Mouse (Mus musculus): ENCODE measurements around the gene Naaladl1. TPM values are rescaled to one million over a fixed set of nuclear protein-coding genes. Genes with fewer than 3 reads are reported as not detected.

Naaladl1 gene
- polyA plus RNA-seq, 1 experiment from 2014 or later: not detected

- H3K36me3 ChIP-seq (ENCODE audit: insufficient read depth, low read length): no peaks in the 10 kb centered on the region
- H3K4me2 ChIP-seq (replicated peaks; ENCODE audit: low read depth, low read length): peak overlapping the region; percentile 98
- TF ChIP-seq EP300 (IDR thresholded peaks at IDR 0.05) (no peak), CTCF (IDR thresholded peaks at IDR 0.05) (no peak)
- H3K9me3 ChIP-seq (ENCODE audit: low read length): no peaks in the 10 kb centered on the region
- H3K27me3 ChIP-seq (replicated peaks; ENCODE audit: insufficient read depth, low read length): no peaks in the 10 kb centered on the region
- DNase-seq (ENCODE audit: low spot score) (no peak), ATAC-seq (no peak)
- WGBS: 4% methylated on average over 32 of the region's 32 CpGs
- peak overlapping the region; percentile 58 for H3K9ac ChIP-seq (replicated peaks; ENCODE audit: low read depth)
- peak overlapping the region; percentile 92 for H3K27ac ChIP-seq (ENCODE audit: low read length)
- H3K4me1 ChIP-seq (ENCODE audit: insufficient read depth, low read depth, low read length): no peaks in the 10 kb centered on the region
- peak overlapping the region; percentile 75 for H3K4me3 ChIP-seq (ENCODE audit: low read depth, low read length)
Measured at GRCm38 (mm10) chr19:6117346-6117985, 11.9 kb downstream of the Naaladl1 start.

- ATAC-seq: peak; percentile 92
- H3K27me3 ChIP-seq (replicated peaks; ENCODE audit: insufficient read depth, low read length): no peaks in the 10 kb centered on the region
- DNase-seq (ENCODE audit: low spot score): peak; percentile 96
- under 1% methylated on average over 69 of the region's 77 CpGs for WGBS
- H3K4me3 ChIP-seq (ENCODE audit: low read depth, low read length): peak within 1 kb of the TSS; percentile 75
- no peaks in the 10 kb centered on the region for H3K9me3 ChIP-seq (ENCODE audit: low read length)
- no peaks in the 10 kb centered on the region for H3K4me1 ChIP-seq (ENCODE audit: insufficient read depth, low read depth, low read length)
- peak within 1 kb of the TSS; percentile 58 for H3K9ac ChIP-seq (replicated peaks; ENCODE audit: low read depth)
- TF ChIP-seq CTCF (IDR thresholded peaks at IDR 0.05) (peak; percentile 27), EP300 (IDR thresholded peaks at IDR 0.05) (peak; percentile 51; the same call in 1 of the 2 replicates)
- H3K27ac ChIP-seq (ENCODE audit: low read length): peak within 1 kb of the TSS; percentile 92
- H3K36me3 ChIP-seq (ENCODE audit: insufficient read depth, low read length): no peaks in the 10 kb centered on the region
- H3K4me2 ChIP-seq (replicated peaks; ENCODE audit: low read depth, low read length): peak within 1 kb of the TSS; percentile 98
Measured at GRCm38 (mm10) chr19:6117986-6118676, 12.5 kb downstream of the Naaladl1 start, which contains the start of gene Sac3d1. TSS of gene Sac3d1 (minus strand) at chr19:6118650.

- no peaks in the 10 kb centered on the region for H3K36me3 ChIP-seq (ENCODE audit: insufficient read depth, low read length)
- peak overlapping the region; percentile 92 for H3K27ac ChIP-seq (ENCODE audit: low read length)
- peak overlapping the region; percentile 75 for H3K4me3 ChIP-seq (ENCODE audit: low read depth, low read length)
- TF ChIP-seq CTCF (IDR thresholded peaks at IDR 0.05) (no peak), EP300 (IDR thresholded peaks at IDR 0.05) (0 out of 2 replicates have a peak, but pooled peaks have one; percentile 24)
- no peaks in the 10 kb centered on the region for H3K9me3 ChIP-seq (ENCODE audit: low read length)
- 1% methylated on average over 8 of the region's 8 CpGs for WGBS
- no peak overlapping the region for H3K9ac ChIP-seq (replicated peaks; ENCODE audit: low read depth)
- peak overlapping the region; percentile 98 for H3K4me2 ChIP-seq (replicated peaks; ENCODE audit: low read depth, low read length)
- ATAC-seq: peak; percentile 23; the same call in 1 of the 2 replicates
- no peaks in the 10 kb centered on the region for H3K4me1 ChIP-seq (ENCODE audit: insufficient read depth, low read depth, low read length)
- H3K27me3 ChIP-seq (replicated peaks; ENCODE audit: insufficient read depth, low read length): no peaks in the 10 kb centered on the region
- DNase-seq (ENCODE audit: low spot score): no peak
Measured at GRCm38 (mm10) chr19:6118677-6119185, 13.1 kb downstream of the Naaladl1 start.

GRCm38 (mm10) chr19:6121761-6122160 lies 16.2 kb downstream of the Naaladl1 start:
- no peak overlapping the region for H3K4me3 ChIP-seq (ENCODE audit: low read depth, low read length)
- no peaks in the 10 kb centered on the region for H3K27me3 ChIP-seq (replicated peaks; ENCODE audit: insufficient read depth, low read length)
- H3K4me1 ChIP-seq (ENCODE audit: insufficient read depth, low read depth, low read length): no peaks in the 10 kb centered on the region
- H3K9ac ChIP-seq (replicated peaks; ENCODE audit: low read depth): no peak overlapping the region
- TF ChIP-seq EP300 (IDR thresholded peaks at IDR 0.05): no peak
- TF ChIP-seq CTCF (IDR thresholded peaks at IDR 0.05): no peak
- H3K36me3 ChIP-seq (ENCODE audit: insufficient read depth, low read length): no peaks in the 10 kb centered on the region
- DNase-seq (ENCODE audit: low spot score) (no peak), ATAC-seq (no peak)
- 32% methylated on average over 19 of the region's 19 CpGs for WGBS
- no peaks in the 10 kb centered on the region for H3K9me3 ChIP-seq (ENCODE audit: low read length)
- H3K4me2 ChIP-seq (replicated peaks; ENCODE audit: low read depth, low read length): no peak overlapping the region
- no peak overlapping the region for H3K27ac ChIP-seq (ENCODE audit: low read length)

GRCm38 (mm10) chr19:6123330-6123729 lies 17.7 kb downstream of the Naaladl1 start:
- TF ChIP-seq CTCF (IDR thresholded peaks at IDR 0.05) (no peak), EP300 (IDR thresholded peaks at IDR 0.05) (no peak)
- no peaks in the 10 kb centered on the region for H3K4me1 ChIP-seq (ENCODE audit: insufficient read depth, low read depth, low read length)
- no peak for ATAC-seq
- no peak overlapping the region for H3K4me3 ChIP-seq (ENCODE audit: low read depth, low read length)
- H3K27me3 ChIP-seq (replicated peaks; ENCODE audit: insufficient read depth, low read length): no peaks in the 10 kb centered on the region
- H3K4me2 ChIP-seq (replicated peaks; ENCODE audit: low read depth, low read length): no peak overlapping the region
- DNase-seq (ENCODE audit: low spot score): no peak
- 70% methylated on average over 8 of the region's 8 CpGs for WGBS
- no peaks in the 10 kb centered on the region for H3K9me3 ChIP-seq (ENCODE audit: low read length)
- H3K9ac ChIP-seq (replicated peaks; ENCODE audit: low read depth): no peak overlapping the region
- no peaks in the 10 kb centered on the region for H3K36me3 ChIP-seq (ENCODE audit: insufficient read depth, low read length)
- no peak overlapping the region for H3K27ac ChIP-seq (ENCODE audit: low read length)

- ATAC-seq (no peak), DNase-seq (ENCODE audit: low spot score) (no peak)
- Histone ChIP-seq H3K27ac (ENCODE audit: low read length) (no peak overlapping the region), H3K9ac (replicated peaks; ENCODE audit: low read depth) (no peak overlapping the region), H3K4me2 (replicated peaks; ENCODE audit: low read depth, low read length) (no peak overlapping the region), H3K36me3 (ENCODE audit: insufficient read depth, low read length) (no peaks in the 10 kb centered on the region), H3K4me3 (ENCODE audit: low read depth, low read length) (no peak overlapping the region), H3K4me1 (ENCODE audit: insufficient read depth, low read depth, low read length) (no peaks in the 10 kb centered on the region), H3K27me3 (replicated peaks; ENCODE audit: insufficient read depth, low read length) (no peaks in the 10 kb centered on the region), H3K9me3 (ENCODE audit: low read length) (no peaks in the 10 kb centered on the region)
- TF ChIP-seq CTCF (IDR thresholded peaks at IDR 0.05): no peak
- no peak for TF ChIP-seq EP300 (IDR thresholded peaks at IDR 0.05)
- 58% methylated on average over 2 of the region's 2 CpGs for WGBS
Measured at GRCm38 (mm10) chr19:6124898-6125297, 19.3 kb downstream of the Naaladl1 start.
